Mouse (Mus musculus): Measurements from ENCODE around the gene Prkag2.

Gene Prkag2

GRCm38 (mm10) chr5:24908141-24908819 lies 192.2 kb downstream of the Prkag2 start:
- DNase-seq = peak; percentile 91

- DNase-seq = no peak
Measured at GRCm38 (mm10) chr5:24907737-24908136, 192.7 kb downstream of the Prkag2 start.

- no peak for DNase-seq
Measured at GRCm38 (mm10) chr5:24906844-24907243, 193.6 kb downstream of the Prkag2 start.

- DNase-seq = no peak
Measured at GRCm38 (mm10) chr5:24904941-24905340, 195.5 kb downstream of the Prkag2 start.

- DNase-seq = no peak
Measured at GRCm38 (mm10) chr5:24904423-24904822, 196.0 kb downstream of the Prkag2 start.

GRCm38 (mm10) chr5:24904001-24904400 lies 196.4 kb downstream of the Prkag2 start:
- no peak for DNase-seq

- peak in 1 of 2 experiments; percentile 18 for DNase-seq
Measured at GRCm38 (mm10) chr5:24902835-24903234, 197.6 kb downstream of the Prkag2 start.

- DNase-seq = no peak
Measured at GRCm38 (mm10) chr5:24895606-24896005, 204.8 kb downstream of the Prkag2 start.

- DNase-seq = no peak
Measured at GRCm38 (mm10) chr5:24894814-24895213, 205.6 kb downstream of the Prkag2 start.

GRCm38 (mm10) chr5:24892461-24892860 lies 208.0 kb downstream of the Prkag2 start:
- DNase-seq = no peak

GRCm38 (mm10) chr5:24889860-24890259 lies 210.6 kb downstream of the Prkag2 start:
- no peak for DNase-seq

GRCm38 (mm10) chr5:24888874-24889591 lies 211.4 kb downstream of the Prkag2 start:
- DNase-seq = no peak

GRCm38 (mm10) chr5:24887271-24887670 lies 213.2 kb downstream of the Prkag2 start:
- DNase-seq = no peak

- no peak for DNase-seq
Measured at GRCm38 (mm10) chr5:24878713-24879112, 221.7 kb downstream of the Prkag2 start.

GRCm38 (mm10) chr5:24877836-24878624 lies 222.4 kb downstream of the Prkag2 start:
- no peak for DNase-seq

GRCm38 (mm10) chr5:24876653-24877052 lies 223.8 kb downstream of the Prkag2 start:
- DNase-seq = no peak

GRCm38 (mm10) chr5:24874111-24874510 lies 226.3 kb downstream of the Prkag2 start:
- DNase-seq = no peak

GRCm38 (mm10) chr5:24873221-24873620 lies 227.2 kb downstream of the Prkag2 start:
- DNase-seq = no peak

GRCm38 (mm10) chr5:24871276-24871675 lies 229.2 kb downstream of the Prkag2 start:
- DNase-seq = no peak

- no peak for DNase-seq
Measured at GRCm38 (mm10) chr5:24869796-24870289, 230.6 kb downstream of the Prkag2 start.

GRCm38 (mm10) chr5:24863804-24864203 lies 236.6 kb downstream of the Prkag2 start:
- DNase-seq = no peak

GRCm38 (mm10) chr5:24861449-24861930 lies 239.0 kb downstream of the Prkag2 start:
- no peak for DNase-seq
